Mouse (Mus musculus): ENCODE data around the gene Gm20538. TPM values are rescaled to one million over a fixed set of nuclear protein-coding genes. Genes with fewer than 3 reads are reported as not detected.
A peak's percentile ranks its signal among the peaks of the same experiment; 100 is the strongest.

Gene Gm20538
- polyA plus RNA-seq, 1 experiment from 2014 or later: not detected

DNA sequence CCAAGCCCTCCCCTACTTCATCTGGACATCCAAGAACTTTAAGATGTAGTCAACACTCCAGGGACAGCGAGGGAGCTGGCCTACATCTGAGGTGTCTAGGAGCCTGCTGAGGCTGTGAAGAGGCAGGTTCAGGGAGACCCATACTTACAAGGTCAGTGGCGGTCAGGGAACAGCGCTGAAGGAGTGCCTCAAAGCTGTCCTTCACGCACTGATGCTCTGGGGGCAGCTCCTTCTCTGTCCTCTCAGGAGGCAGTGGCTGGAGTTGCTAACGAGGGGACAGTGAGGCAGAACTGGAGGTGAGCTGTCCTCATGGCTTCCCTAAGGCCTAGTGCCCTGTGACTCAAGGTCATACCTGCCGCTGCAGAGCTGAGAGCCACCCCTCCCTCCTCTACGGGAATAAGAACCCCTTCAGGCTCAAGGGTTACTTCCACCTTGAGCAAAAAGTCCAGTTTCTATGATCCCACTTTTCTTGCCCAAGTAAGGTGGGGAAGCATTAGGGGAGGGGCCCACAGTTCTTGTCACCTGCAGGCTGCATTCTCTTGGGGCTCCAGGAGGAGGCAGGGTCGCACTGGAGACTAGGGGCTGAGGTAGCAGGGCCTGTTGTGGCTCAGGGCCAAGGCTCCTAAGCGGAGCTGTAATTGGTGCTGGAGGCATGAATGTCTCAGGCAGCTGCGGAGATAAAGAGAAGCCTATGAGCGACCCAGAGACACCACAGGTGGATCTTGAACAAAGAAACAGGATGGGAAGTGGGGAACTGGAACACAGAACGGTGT is 34.4 kb downstream of the Gm20538 start:
- Histone ChIP-seq H3K9ac (ENCODE audit: low read length) (no peak overlapping the region), H3K27ac (ENCODE audit: low read depth, low read length) (no peak overlapping the region)

DNA sequence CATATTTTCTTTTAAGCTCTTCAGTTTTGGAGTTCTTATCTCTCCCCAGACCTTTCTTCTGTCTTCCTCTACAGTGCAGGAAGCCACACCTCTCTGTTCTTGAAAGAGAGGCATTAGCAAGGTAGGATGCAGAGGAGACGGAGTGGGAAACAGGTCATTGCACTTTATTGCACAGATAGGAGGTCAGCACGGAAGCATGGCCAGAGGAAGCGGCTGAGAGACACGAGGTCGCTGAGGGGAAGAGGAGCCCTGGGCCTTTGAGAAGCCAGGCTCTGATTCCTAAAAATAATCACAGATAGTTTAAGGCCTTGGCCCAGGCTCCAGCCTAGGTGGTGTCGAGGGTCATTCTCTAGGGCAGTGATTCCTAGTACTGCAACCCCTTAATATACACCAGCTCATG is 36.9 kb downstream of the Gm20538 start:
- no peak overlapping the region for H3K9ac ChIP-seq (ENCODE audit: low read length)
- no peaks in the 10 kb centered on the region for H3K36me3 ChIP-seq (ENCODE audit: control insufficient read depth, insufficient read depth, low read length)
- DNase-seq (ENCODE audit: low spot score): no peak
- no peaks in the 10 kb centered on the region for H3K9me3 ChIP-seq (replicated peaks; ENCODE audit: control insufficient read depth, low read length)
- H3K4me1 ChIP-seq (ENCODE audit: control insufficient read depth, insufficient read depth, low read length): peaks cover 17% of the 10 kb centered on the region
- no peak overlapping the region for H3K4me2 ChIP-seq (ENCODE audit: low read length)
- peaks cover 92% of the 10 kb centered on the region for H3K27me3 ChIP-seq (replicated peaks; ENCODE audit: control insufficient read depth, insufficient read depth, low read length)
- no peak overlapping the region for H3K27ac ChIP-seq (ENCODE audit: low read depth, low read length)
- no peak overlapping the region for H3K4me3 ChIP-seq (ENCODE audit: low read depth, low read length)
- ATAC-seq: no peak
- 22% methylated on average over 6 of the region's 6 CpGs for WGBS

More for the DNA sequence above, 34.4 kb downstream of the Gm20538 start:
- no peak overlapping the region for H3K4me3 ChIP-seq (ENCODE audit: low read depth, low read length)
- no peak for ATAC-seq
- no peaks in the 10 kb centered on the region for H3K9me3 ChIP-seq (replicated peaks; ENCODE audit: control insufficient read depth, low read length)
- H3K27me3 ChIP-seq (replicated peaks; ENCODE audit: control insufficient read depth, insufficient read depth, low read length): peaks cover 77% of the 10 kb centered on the region
- peak; percentile 62 for DNase-seq (ENCODE audit: low spot score)
- H3K36me3 ChIP-seq (ENCODE audit: control insufficient read depth, insufficient read depth, low read length): no peaks in the 10 kb centered on the region
- H3K4me2 ChIP-seq (ENCODE audit: low read length): no peak overlapping the region
- WGBS: 37% methylated on average over 12 of the region's 12 CpGs
- peaks cover 11% of the 10 kb centered on the region for H3K4me1 ChIP-seq (ENCODE audit: control insufficient read depth, insufficient read depth, low read length)

DNA sequence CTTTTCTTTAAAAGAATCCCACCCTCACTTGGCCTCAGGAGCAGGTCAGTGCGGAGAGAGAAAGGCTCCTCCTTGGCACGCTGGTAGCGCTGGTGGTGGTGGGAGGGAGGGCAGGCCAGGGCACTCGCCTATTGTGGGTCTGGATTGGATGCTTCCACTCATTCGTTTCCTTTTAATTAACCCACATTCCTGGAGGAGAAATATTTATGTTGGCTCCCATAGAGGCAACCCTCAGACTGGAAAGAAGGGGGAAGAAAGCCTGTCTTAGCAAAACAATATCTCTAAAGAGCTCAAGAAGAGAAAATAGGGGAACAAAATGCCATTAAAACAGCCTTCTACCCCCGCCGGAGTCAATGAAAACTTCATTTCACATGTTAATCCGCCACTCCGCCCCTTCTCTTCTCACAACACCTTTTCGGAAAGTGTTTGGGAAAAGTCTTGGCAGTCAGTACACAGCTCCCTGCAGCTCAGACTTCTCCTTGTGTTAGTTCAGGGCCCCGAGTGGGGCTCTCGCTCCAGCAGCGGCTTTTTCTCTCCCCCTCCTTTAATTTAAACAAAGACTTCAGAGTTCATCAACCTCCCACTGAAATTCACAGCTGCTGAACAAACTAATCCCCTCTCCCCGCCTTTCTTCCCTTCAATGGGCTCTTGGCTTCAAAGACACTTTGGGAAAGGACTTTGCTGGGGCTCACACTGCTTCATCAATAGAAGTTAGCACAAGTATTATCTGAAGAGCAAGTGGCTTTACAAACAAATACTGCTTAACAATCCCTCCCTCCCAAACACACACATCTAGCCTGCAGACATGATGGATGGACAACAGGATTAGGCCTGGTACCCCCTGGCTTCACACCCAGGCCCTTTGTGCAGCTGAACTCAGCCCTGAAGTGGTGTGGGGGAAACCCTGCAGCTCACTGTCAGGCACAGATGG is 37.8 kb downstream of the Gm20538 start:
- DNase-seq (ENCODE audit: low spot score) (peak; percentile 88), ATAC-seq (peak; percentile 86)
- H3K4me3 ChIP-seq (ENCODE audit: low read depth, low read length): no peak overlapping the region
- no peaks in the 10 kb centered on the region for H3K9me3 ChIP-seq (replicated peaks; ENCODE audit: control insufficient read depth, low read length)
- H3K4me2 ChIP-seq (ENCODE audit: low read length): no peak overlapping the region
- H3K4me1 ChIP-seq (ENCODE audit: control insufficient read depth, insufficient read depth, low read length): peaks cover 17% of the 10 kb centered on the region
- no peaks in the 10 kb centered on the region for H3K36me3 ChIP-seq (ENCODE audit: control insufficient read depth, insufficient read depth, low read length)
- WGBS: 4% methylated on average over 14 of the region's 14 CpGs
- H3K27ac ChIP-seq (ENCODE audit: low read depth, low read length): peak overlapping the region; percentile 27; the same call in 1 of the 2 replicates
- H3K27me3 ChIP-seq (replicated peaks; ENCODE audit: control insufficient read depth, insufficient read depth, low read length): peaks cover 96% of the 10 kb centered on the region
- H3K9ac ChIP-seq (ENCODE audit: low read length): no peak overlapping the region

DNA sequence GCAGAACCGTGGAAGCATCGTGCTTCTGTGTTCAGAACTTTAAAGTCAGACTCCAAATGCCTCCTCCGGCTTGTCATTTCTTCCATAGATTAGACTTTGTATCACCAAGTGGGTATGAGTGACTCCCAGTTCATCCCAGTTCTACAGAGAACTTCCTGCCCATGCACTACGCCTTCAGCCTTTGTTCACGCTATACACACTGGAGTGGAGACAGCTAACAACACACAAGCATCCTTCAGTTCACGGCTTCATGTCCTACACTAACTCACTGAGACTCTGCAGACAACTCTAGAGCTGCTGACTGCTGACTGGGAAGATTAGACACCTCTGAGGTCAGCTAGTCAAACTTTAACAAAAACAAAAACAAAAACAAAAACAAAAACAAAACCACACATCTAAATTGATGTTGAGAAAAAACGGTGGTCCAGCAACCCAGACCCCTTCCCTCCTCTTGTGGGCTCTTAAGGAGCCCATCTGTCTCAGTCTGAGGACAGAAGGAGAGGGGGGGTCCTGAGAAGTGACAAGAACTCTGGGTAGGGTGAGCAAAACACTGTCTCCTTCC is 38.6 kb downstream of the Gm20538 start:
- Histone ChIP-seq H3K27ac (ENCODE audit: low read depth, low read length) (0 out of 2 replicates have a peak overlapping the region, but pooled peaks have one; percentile 27), H3K36me3 (ENCODE audit: control insufficient read depth, insufficient read depth, low read length) (no peaks in the 10 kb centered on the region), H3K4me2 (ENCODE audit: low read length) (no peak overlapping the region), H3K27me3 (replicated peaks; ENCODE audit: control insufficient read depth, insufficient read depth, low read length) (peaks cover 97% of the 10 kb centered on the region), H3K4me3 (ENCODE audit: low read depth, low read length) (no peak overlapping the region), H3K4me1 (ENCODE audit: control insufficient read depth, insufficient read depth, low read length) (peaks cover 17% of the 10 kb centered on the region), H3K9ac (ENCODE audit: low read length) (no peak overlapping the region), H3K9me3 (replicated peaks; ENCODE audit: control insufficient read depth, low read length) (no peaks in the 10 kb centered on the region)
- WGBS: 8% methylated on average over 7 of the region's 7 CpGs
- DNase-seq (ENCODE audit: low spot score): no peak
- ATAC-seq: no peak

DNA sequence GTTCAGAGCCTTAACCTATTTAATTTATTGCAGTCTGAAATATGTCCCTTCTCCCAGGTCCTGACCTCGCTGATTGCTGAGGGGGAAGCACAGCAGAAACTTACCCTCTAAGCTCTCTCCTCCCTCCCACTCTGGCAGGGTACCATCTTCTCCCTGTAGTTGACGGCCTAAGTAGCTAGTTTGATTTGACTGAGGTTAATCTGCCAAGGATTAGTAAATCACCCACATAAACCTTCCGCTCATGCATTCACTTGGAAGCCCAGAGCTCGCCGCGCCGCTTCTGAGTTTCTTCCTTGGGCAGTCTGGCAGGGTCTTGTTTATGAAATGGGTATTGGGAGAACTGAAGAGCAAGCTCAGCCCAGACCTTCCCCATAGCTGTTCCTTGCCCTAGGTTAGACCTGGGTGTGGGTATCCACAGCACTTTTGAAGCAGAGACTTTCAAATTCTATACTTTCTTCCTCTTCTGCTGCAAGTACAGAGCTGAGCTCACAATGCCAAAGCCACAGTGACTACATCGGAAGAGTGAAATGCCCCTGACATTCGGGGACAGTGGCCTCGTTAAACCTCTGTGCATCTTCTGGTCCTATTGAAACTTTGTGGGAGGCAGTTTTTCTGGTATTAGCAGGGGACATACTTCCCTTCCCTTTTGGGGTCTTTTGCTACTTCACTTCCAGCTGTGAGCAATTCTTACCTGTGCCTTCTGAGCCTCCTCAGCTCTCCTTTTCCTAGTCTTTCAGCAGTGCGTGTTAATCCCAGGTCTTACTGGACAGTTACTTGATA is 39.4 kb downstream of the Gm20538 start:
- WGBS: 5% methylated on average over 11 of the region's 11 CpGs
- Histone ChIP-seq H3K36me3 (ENCODE audit: control insufficient read depth, insufficient read depth, low read length) (no peaks in the 10 kb centered on the region), H3K4me2 (ENCODE audit: low read length) (no peak overlapping the region), H3K27me3 (replicated peaks; ENCODE audit: control insufficient read depth, insufficient read depth, low read length) (peaks cover 95% of the 10 kb centered on the region), H3K9me3 (replicated peaks; ENCODE audit: control insufficient read depth, low read length) (no peaks in the 10 kb centered on the region), H3K4me3 (ENCODE audit: low read depth, low read length) (no peak overlapping the region), H3K4me1 (ENCODE audit: control insufficient read depth, insufficient read depth, low read length) (peaks cover 17% of the 10 kb centered on the region), H3K9ac (ENCODE audit: low read length) (no peak overlapping the region), H3K27ac (ENCODE audit: low read depth, low read length) (no peak overlapping the region)
- no peak for ATAC-seq
- no peak for DNase-seq (ENCODE audit: low spot score)

DNA sequence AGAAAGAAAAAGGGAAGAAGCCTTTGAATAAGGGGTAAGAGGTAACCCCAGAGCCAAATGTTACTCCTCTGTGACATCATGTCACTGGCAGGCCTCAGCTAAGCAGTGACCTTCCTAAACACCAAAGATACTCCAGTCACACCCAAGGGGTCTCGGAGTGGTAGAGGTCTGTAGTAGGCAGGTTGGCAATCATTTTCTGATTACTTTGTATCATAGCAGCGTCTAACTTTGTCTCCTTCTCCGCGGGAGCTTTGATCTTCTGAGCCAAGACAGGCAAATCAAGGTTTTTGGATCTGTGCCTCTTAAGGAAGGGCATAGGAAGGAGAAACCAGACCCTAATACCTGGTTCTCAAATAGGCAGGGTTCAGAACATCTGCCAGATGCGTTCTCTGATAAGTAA is 40.0 kb downstream of the Gm20538 start:
- no peaks in the 10 kb centered on the region for H3K36me3 ChIP-seq (ENCODE audit: control insufficient read depth, insufficient read depth, low read length)
- no peaks in the 10 kb centered on the region for H3K9me3 ChIP-seq (replicated peaks; ENCODE audit: control insufficient read depth, low read length)
- no peak overlapping the region for H3K9ac ChIP-seq (ENCODE audit: low read length)
- H3K4me1 ChIP-seq (ENCODE audit: control insufficient read depth, insufficient read depth, low read length): peaks cover 17% of the 10 kb centered on the region
- 18% methylated on average over 5 of the region's 5 CpGs for WGBS
- no peak for ATAC-seq
- H3K4me3 ChIP-seq (ENCODE audit: low read depth, low read length): no peak overlapping the region
- no peak overlapping the region for H3K4me2 ChIP-seq (ENCODE audit: low read length)
- no peak for DNase-seq (ENCODE audit: low spot score)
- no peak overlapping the region for H3K27ac ChIP-seq (ENCODE audit: low read depth, low read length)
- H3K27me3 ChIP-seq (replicated peaks; ENCODE audit: control insufficient read depth, insufficient read depth, low read length): peaks cover 94% of the 10 kb centered on the region

DNA sequence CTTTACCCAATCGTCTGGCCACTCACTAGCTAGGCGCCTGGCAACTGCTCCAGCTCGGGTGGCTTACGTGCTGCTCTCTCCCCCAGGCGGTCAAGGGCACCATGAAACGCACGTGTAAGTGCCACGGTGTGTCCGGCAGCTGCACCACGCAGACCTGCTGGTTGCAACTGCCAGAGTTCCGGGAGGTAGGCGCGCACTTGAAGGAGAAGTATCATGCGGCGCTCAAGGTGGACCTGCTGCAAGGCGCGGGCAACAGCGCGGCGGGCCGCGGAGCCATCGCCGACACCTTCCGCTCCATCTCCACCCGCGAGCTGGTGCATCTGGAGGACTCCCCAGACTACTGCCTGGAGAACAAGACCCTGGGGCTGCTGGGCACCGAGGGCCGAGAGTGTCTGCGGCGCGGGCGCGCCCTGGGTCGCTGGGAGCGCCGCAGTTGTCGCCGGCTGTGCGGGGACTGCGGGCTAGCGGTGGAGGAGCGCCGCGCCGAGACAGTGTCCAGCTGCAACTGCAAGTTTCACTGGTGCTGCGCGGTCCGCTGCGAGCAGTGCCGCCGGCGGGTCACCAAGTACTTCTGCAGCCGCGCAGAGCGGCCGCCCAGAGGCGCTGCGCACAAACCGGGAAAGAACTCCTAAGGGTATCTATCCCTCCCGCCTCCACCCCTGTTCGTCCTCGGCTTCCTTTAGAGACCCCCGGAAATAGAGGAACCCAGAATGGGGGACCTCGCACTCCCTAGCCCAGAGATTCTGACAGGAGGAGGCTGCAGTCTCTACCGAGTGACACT is 41.0 kb downstream of the Gm20538 start:
- H3K4me2 ChIP-seq (ENCODE audit: low read length): peak overlapping the region; percentile 71
- DNase-seq (ENCODE audit: low spot score) (no peak), ATAC-seq (no peak)
- H3K4me1 ChIP-seq (ENCODE audit: control insufficient read depth, insufficient read depth, low read length): peaks cover 17% of the 10 kb centered on the region
- H3K27me3 ChIP-seq (replicated peaks; ENCODE audit: control insufficient read depth, insufficient read depth, low read length): peaks cover 90% of the 10 kb centered on the region
- H3K27ac ChIP-seq (ENCODE audit: low read depth, low read length): 0 out of 2 replicates have a peak overlapping the region, but pooled peaks have one; percentile 27
- H3K4me3 ChIP-seq (ENCODE audit: low read depth, low read length): peak overlapping the region; percentile 36
- no peaks in the 10 kb centered on the region for H3K36me3 ChIP-seq (ENCODE audit: control insufficient read depth, insufficient read depth, low read length)
- WGBS: under 1% methylated on average over 66 of the region's 66 CpGs
- no peaks in the 10 kb centered on the region for H3K9me3 ChIP-seq (replicated peaks; ENCODE audit: control insufficient read depth, low read length)
- H3K9ac ChIP-seq (ENCODE audit: low read length): peak overlapping the region; percentile 57
